Mouse (Mus musculus) telencephalon, adult 2 months (tissue): Measurements from ENCODE around the gene Slc2a9.

Experiments used
- DNase-seq: peaks from one replicate; pipeline ENCODE4 v3.0.0-alpha.2; 2011; ENCODE audit warnings: low read depth, low spot score

Gene Slc2a9

GRCm38 (mm10) chr5:38469891-38470578 lies 32.9 kb downstream of the Slc2a9 start:
- DNase-seq: no peak

GRCm38 (mm10) chr5:38466569-38467110 lies 36.3 kb downstream of the Slc2a9 start:
- no peak for DNase-seq

DNA sequence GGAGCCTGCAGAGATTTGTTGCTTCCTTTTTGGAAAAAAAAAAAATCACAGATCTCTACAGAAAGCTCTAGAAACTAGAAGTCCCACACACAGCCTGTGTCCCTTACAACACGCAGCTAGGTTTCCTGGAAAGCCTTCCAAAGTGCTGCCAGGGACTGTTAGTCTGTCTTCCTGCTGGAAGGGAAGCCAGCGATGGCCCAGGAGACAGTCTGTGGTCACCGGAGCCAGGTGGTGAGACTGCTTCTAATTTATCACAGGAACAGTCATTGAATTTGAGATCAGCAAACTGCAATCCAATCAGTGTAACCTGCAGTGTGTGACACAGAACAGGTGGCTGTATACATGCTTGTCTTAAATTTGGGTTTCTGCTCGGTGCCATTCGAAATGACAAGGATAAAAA lies 41.7 kb downstream of the Slc2a9 start:
- no peak for DNase-seq

- DNase-seq: no peak
Observed at GRCm38 (mm10) chr5:38450936-38451335, 52.0 kb downstream of the Slc2a9 start.

GRCm38 (mm10) chr5:38449607-38450006 lies 53.3 kb downstream of the Slc2a9 start:
- DNase-seq: no peak

GRCm38 (mm10) chr5:38448121-38448520 lies 54.8 kb downstream of the Slc2a9 start:
- no peak for DNase-seq

DNA sequence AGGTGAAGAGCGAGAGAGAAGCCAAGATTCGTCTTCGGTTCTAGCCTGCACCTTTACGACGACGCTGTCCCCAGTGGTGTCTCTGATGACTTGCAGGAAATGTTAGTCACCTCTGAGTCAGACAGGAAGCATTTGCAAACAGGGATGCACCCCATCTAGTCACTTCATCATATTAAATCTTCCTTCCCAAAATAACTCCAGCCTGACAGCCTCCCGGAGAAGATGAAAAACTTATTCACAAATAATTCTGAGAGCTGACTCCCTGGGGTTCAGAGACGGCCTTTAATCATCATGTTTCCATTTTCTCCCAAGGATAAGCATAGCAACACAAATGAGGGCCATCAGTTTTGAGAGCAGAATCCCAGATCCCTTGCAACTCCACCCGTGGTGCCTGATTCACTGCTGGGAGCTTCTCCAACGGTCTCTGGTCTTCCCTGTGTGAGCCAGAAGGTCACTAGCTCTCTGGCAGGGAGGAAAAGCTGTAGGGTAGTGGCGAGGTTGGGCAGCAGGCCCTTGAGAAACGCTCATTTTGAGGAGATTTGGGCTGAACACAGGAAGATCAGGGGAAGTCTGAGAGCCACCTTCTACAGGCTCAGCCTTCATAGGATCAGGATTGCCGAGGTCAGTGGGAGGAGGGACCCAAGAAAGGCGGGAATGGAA lies 56.5 kb downstream of the Slc2a9 start:
- peak; percentile 34 for DNase-seq

GRCm38 (mm10) chr5:38441088-38441839 lies 61.7 kb downstream of the Slc2a9 start:
- DNase-seq: no peak

- peak; percentile 71 for DNase-seq
Observed at GRCm38 (mm10) chr5:38440252-38441005, 62.5 kb downstream of the Slc2a9 start.

DNA sequence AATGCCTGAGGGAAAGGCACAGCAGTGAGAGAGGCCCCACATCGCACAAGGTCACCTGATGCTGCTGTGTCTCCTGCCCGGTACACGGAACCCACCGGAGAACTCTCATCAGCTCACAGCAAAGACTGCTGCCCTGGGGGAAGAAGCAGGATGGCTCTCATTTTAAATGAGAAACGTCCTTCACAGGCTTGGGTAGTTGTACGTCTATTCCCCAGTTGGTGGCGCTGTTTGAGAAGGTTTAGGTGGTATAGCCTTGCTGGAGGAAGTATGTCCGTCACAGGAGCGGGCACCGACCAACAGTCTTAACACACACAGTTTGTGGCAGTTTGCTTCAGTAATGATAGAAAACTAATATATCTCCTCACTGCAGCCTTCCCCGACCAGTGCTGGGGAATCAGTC lies 66.3 kb downstream of the Slc2a9 start:
- no peak for DNase-seq

DNA sequence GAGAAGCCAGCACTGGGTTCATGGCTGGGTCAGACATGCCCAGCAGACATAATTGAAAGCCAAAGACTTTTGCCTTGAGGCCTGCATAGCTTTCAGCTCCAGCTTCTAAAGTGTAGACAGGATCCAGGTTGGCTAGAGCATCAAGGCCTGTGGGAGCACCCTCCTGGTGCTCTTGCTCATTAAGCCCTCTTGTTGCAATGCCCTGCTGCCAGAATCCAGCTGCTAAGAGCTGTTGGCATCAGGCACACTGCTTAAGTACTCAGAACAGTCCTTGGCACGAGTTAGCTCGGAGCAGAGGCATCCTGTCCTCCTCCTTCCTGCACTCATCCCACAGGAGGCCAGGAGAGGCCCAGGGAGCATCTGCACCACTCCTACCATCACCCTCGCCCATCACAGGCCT lies 68.1 kb downstream of the Slc2a9 start:
- DNase-seq: no peak

- no peak for DNase-seq
Observed at GRCm38 (mm10) chr5:38431201-38431600, 71.7 kb downstream of the Slc2a9 start.

DNA sequence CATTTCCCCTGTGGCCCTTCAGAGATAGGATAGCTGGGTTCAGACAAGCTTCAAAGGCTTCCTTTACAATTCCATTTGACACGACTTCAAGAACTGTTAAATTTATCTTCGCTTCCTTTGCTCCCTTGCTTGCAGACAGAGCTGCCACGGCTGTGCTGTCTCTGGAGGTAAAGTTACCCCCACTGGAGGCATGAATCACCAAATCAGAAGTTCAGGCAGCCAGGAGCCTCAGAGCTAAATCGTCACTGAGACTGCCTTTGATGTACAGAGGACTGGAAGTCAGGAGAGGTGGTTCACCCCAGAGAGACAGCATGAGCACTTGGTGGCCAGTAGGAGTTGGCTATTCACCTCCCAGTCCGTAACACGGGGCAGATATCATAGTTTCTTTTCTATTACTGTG lies 73.8 kb downstream of the Slc2a9 start:
- no peak for DNase-seq

GRCm38 (mm10) chr5:38427757-38428156 lies 75.2 kb downstream of the Slc2a9 start:
- DNase-seq: peak; percentile 48

DNA sequence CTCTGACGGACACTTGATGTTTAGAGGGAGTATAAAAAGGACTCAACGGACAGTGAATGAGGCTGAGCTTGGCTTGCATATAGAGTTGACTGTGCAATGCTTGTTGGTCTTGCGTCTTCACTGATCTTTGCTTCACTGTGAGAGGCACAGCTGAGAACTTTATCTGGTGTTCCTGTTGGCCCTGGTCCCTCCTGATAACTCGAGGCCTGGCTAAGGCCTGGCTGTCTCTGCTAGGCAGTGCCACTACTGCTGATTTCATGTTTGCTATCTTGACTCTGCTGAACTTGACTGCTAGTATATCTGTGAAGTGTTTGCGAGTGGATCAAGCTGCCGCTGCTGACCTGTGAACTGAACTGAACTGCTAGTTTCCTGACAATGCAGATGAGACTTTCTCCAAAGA lies 77.4 kb downstream of the Slc2a9 start:
- no peak for DNase-seq

DNA sequence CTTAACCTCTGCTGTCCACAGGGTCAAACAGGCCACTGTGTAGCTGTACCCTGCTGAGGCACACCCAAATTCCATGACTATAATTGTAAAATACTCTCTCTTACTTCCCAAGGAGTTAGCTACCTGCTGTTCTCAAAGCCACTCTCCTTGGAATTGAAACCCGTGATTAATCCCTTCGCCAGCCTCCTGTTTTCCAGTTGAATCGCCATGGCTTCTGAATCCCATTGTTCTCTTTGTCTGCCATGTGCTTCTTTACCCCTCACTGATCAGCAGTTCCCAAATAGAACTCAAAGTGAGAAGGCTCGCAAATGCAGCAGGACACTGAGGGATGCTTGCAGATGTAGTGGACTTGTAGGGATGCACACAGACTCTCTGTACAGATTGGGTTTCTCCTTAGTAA lies 80.5 kb downstream of the Slc2a9 start:
- no peak for DNase-seq

GRCm38 (mm10) chr5:38418799-38419198 lies 84.1 kb downstream of the Slc2a9 start:
- peak; percentile 41 for DNase-seq

- no peak for DNase-seq
Observed at GRCm38 (mm10) chr5:38403612-38404011, 99.3 kb downstream of the Slc2a9 start.

DNA sequence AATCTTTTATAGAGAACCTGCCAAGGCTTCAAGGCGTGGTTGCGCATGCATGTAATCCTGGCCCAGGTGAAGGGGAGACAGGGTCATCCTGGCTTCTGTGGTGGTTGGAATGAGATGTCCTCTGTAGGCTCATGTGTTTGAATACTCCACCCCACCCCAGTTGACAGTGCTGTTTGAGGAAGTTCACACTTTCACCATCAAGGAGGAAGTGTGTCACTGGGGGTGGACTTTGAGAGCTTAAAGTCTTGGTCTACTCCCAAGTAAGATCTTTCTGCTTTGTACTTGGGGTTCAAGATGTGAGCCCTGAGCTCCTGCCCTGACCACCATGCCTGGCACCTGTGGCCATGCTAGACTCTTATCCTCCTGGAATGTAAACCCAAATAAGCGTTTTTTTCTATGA lies 100.7 kb downstream of the Slc2a9 start:
- DNase-seq: no peak

GRCm38 (mm10) chr5:38388857-38389256 lies 114.1 kb downstream of the Slc2a9 start:
- no peak for DNase-seq

GRCm38 (mm10) chr5:38388420-38388823 lies 114.5 kb downstream of the Slc2a9 start:
- no peak for DNase-seq

GRCm38 (mm10) chr5:38379970-38380369 lies 123.0 kb downstream of the Slc2a9 start:
- no peak for DNase-seq
